Mouse (Mus musculus): ENCODE measurements around the gene Plxdc1. TPM values are rescaled to one million over a fixed set of nuclear protein-coding genes. Genes with fewer than 3 reads are reported as not detected.

The Plxdc1 gene
- polyA plus RNA-seq, 1 experiment from 2014 or later = 0.33 TPM

- 0 out of 2 replicates have a peak, but pooled peaks have one; percentile 4 for ATAC-seq
- peaks cover 54% of the 10 kb centered on the region for H3K27me3 ChIP-seq (replicated peaks)
- 3% methylated on average over 47 of the region's 52 CpGs for WGBS (ENCODE audit: insufficient replicate concordance)
- peak within 1 kb of the TSS; percentile 72 for H3K9ac ChIP-seq
- no peaks in the 10 kb centered on the region for H3K9me3 ChIP-seq (replicated peaks)
- peak within 1 kb of the TSS; percentile 55; the same call in 1 of the 2 replicates for H3K27ac ChIP-seq
- peak within 1 kb of the TSS; percentile 65 for H3K4me3 ChIP-seq
- H3K36me3 ChIP-seq = no peaks in the 10 kb centered on the region
- peak within 1 kb of the TSS; percentile 95 for H3K4me2 ChIP-seq
- peaks cover 48% of the 10 kb centered on the region for H3K4me1 ChIP-seq
Measured at GRCm38 (mm10) chr11:98022555-98023371, 36.5 kb upstream of the Plxdc1 start, which contains the start of gene Cacnb1. TSS of gene Cacnb1 (minus strand) at chr11:98023034.

- H3K9ac ChIP-seq = peak overlapping the region; percentile 72
- peak overlapping the region; percentile 95 for H3K4me2 ChIP-seq
- peaks cover 42% of the 10 kb centered on the region for H3K4me1 ChIP-seq
- ATAC-seq = peak; percentile 2; the same call in 1 of the 2 replicates
- peak overlapping the region; percentile 65 for H3K4me3 ChIP-seq
- WGBS (ENCODE audit: insufficient replicate concordance) = under 1% methylated on average over 15 of the region's 23 CpGs
- peaks cover 57% of the 10 kb centered on the region for H3K27me3 ChIP-seq (replicated peaks)
- peak overlapping the region; percentile 55; the same call in 1 of the 2 replicates for H3K27ac ChIP-seq
- H3K9me3 ChIP-seq (replicated peaks) = no peaks in the 10 kb centered on the region
- no peaks in the 10 kb centered on the region for H3K36me3 ChIP-seq
Measured at GRCm38 (mm10) chr11:98022253-98022554, 36.0 kb upstream of the Plxdc1 start.

- Histone ChIP-seq H3K4me1 (peaks cover 42% of the 10 kb centered on the region), H3K4me3 (peak overlapping the region; percentile 65), H3K27ac (no peak overlapping the region), H3K4me2 (peak overlapping the region; percentile 95), H3K9me3 (replicated peaks) (no peaks in the 10 kb centered on the region), H3K9ac (peak overlapping the region; percentile 72), H3K27me3 (replicated peaks) (peaks cover 59% of the 10 kb centered on the region), H3K36me3 (no peaks in the 10 kb centered on the region)
- ATAC-seq = no peak
- WGBS (ENCODE audit: insufficient replicate concordance) = 9% methylated on average over 34 of the region's 34 CpGs
Measured at GRCm38 (mm10) chr11:98021565-98022252, 35.5 kb upstream of the Plxdc1 start.

GRCm38 (mm10) chr11:98021118-98021517, 34.9 kb upstream of the Plxdc1 start:
- no peaks in the 10 kb centered on the region for H3K36me3 ChIP-seq
- H3K9me3 ChIP-seq (replicated peaks) = no peaks in the 10 kb centered on the region
- no peak overlapping the region for H3K27ac ChIP-seq
- peaks cover 40% of the 10 kb centered on the region for H3K4me1 ChIP-seq
- 0 out of 2 replicates have a peak overlapping the region, but pooled peaks have one; percentile 65 for H3K4me3 ChIP-seq
- H3K27me3 ChIP-seq (replicated peaks) = peaks cover 61% of the 10 kb centered on the region
- H3K4me2 ChIP-seq = peak overlapping the region; percentile 95
- H3K9ac ChIP-seq = no peak overlapping the region
- 42% methylated on average over 2 of the region's 2 CpGs for WGBS (ENCODE audit: insufficient replicate concordance)
- ATAC-seq = no peak

- H3K9ac ChIP-seq = no peak overlapping the region
- H3K4me3 ChIP-seq = no peak overlapping the region
- H3K36me3 ChIP-seq = no peaks in the 10 kb centered on the region
- peaks cover 36% of the 10 kb centered on the region for H3K4me1 ChIP-seq
- H3K27ac ChIP-seq = no peak overlapping the region
- H3K4me2 ChIP-seq = no peak overlapping the region
- 64% methylated on average over 1 of the region's 1 CpGs for WGBS (ENCODE audit: insufficient replicate concordance)
- no peak for ATAC-seq
- H3K27me3 ChIP-seq (replicated peaks) = peaks cover 61% of the 10 kb centered on the region
- no peaks in the 10 kb centered on the region for H3K9me3 ChIP-seq (replicated peaks)
Measured at GRCm38 (mm10) chr11:98020710-98021109, 34.5 kb upstream of the Plxdc1 start.

GRCm38 (mm10) chr11:98019883-98020610, 33.8 kb upstream of the Plxdc1 start:
- WGBS (ENCODE audit: insufficient replicate concordance) = 33% methylated on average over 8 of the region's 8 CpGs
- no peaks in the 10 kb centered on the region for H3K36me3 ChIP-seq
- no peak overlapping the region for H3K27ac ChIP-seq
- no peaks in the 10 kb centered on the region for H3K9me3 ChIP-seq (replicated peaks)
- H3K4me3 ChIP-seq = no peak overlapping the region
- no peak overlapping the region for H3K9ac ChIP-seq
- H3K4me2 ChIP-seq = no peak overlapping the region
- ATAC-seq = no peak
- H3K4me1 ChIP-seq = peaks cover 33% of the 10 kb centered on the region
- peaks cover 61% of the 10 kb centered on the region for H3K27me3 ChIP-seq (replicated peaks)

- no peak overlapping the region for H3K9ac ChIP-seq
- no peaks in the 10 kb centered on the region for H3K36me3 ChIP-seq
- H3K4me2 ChIP-seq = no peak overlapping the region
- 33% methylated on average over 10 of the region's 10 CpGs for WGBS (ENCODE audit: insufficient replicate concordance)
- no peak overlapping the region for H3K4me3 ChIP-seq
- H3K4me1 ChIP-seq = peaks cover 33% of the 10 kb centered on the region
- peaks cover 64% of the 10 kb centered on the region for H3K27me3 ChIP-seq (replicated peaks)
- H3K9me3 ChIP-seq (replicated peaks) = no peaks in the 10 kb centered on the region
- H3K27ac ChIP-seq = no peak overlapping the region
- no peak for ATAC-seq
Measured at GRCm38 (mm10) chr11:98018858-98019641, 32.8 kb upstream of the Plxdc1 start.

- Histone ChIP-seq H3K27ac (no peak overlapping the region), H3K9me3 (replicated peaks) (no peaks in the 10 kb centered on the region), H3K4me3 (no peak overlapping the region), H3K27me3 (replicated peaks) (peaks cover 71% of the 10 kb centered on the region), H3K4me1 (peaks cover 32% of the 10 kb centered on the region), H3K9ac (no peak overlapping the region), H3K4me2 (no peak overlapping the region), H3K36me3 (no peaks in the 10 kb centered on the region)
- WGBS (ENCODE audit: insufficient replicate concordance) = 68% methylated on average over 6 of the region's 6 CpGs
- ATAC-seq = no peak
Measured at GRCm38 (mm10) chr11:98018222-98018621, 32.0 kb upstream of the Plxdc1 start.

- peaks cover 72% of the 10 kb centered on the region for H3K27me3 ChIP-seq (replicated peaks)
- WGBS (ENCODE audit: insufficient replicate concordance) = 60% methylated on average over 4 of the region's 4 CpGs
Measured at GRCm38 (mm10) chr11:98016824-98017223, 30.6 kb upstream of the Plxdc1 start.

GRCm38 (mm10) chr11:98016177-98016576, 29.9 kb upstream of the Plxdc1 start:
- Histone ChIP-seq H3K4me3 (no peak overlapping the region), H3K36me3 (no peaks in the 10 kb centered on the region), H3K27me3 (replicated peaks) (peaks cover 72% of the 10 kb centered on the region), H3K4me1 (peaks cover 11% of the 10 kb centered on the region; the same call in 1 of the 2 replicates), H3K4me2 (no peak overlapping the region), H3K9ac (no peak overlapping the region), H3K27ac (no peak overlapping the region), H3K9me3 (replicated peaks) (no peaks in the 10 kb centered on the region)
- 86% methylated on average over 5 of the region's 5 CpGs for WGBS (ENCODE audit: insufficient replicate concordance)
- ATAC-seq = no peak

More at GRCm38 (mm10) chr11:98016824-98017223, 30.6 kb upstream of the Plxdc1 start:
- H3K4me3 ChIP-seq = no peak overlapping the region
- no peak overlapping the region for H3K27ac ChIP-seq
- no peaks in the 10 kb centered on the region for H3K9me3 ChIP-seq (replicated peaks)
- no peak for ATAC-seq
- no peak overlapping the region for H3K9ac ChIP-seq
- H3K4me2 ChIP-seq = no peak overlapping the region
- no peaks in the 10 kb centered on the region for H3K36me3 ChIP-seq
- peaks cover 18% of the 10 kb centered on the region for H3K4me1 ChIP-seq

- Histone ChIP-seq H3K4me3 (no peak overlapping the region), H3K4me2 (no peak overlapping the region), H3K27ac (no peak overlapping the region), H3K27me3 (replicated peaks) (peaks cover 51% of the 10 kb centered on the region), H3K36me3 (no peaks in the 10 kb centered on the region), H3K4me1 (no peaks in the 10 kb centered on the region), H3K9ac (no peak overlapping the region), H3K9me3 (replicated peaks) (no peaks in the 10 kb centered on the region)
- no peak for ATAC-seq
- 63% methylated on average over 10 of the region's 10 CpGs for WGBS (ENCODE audit: insufficient replicate concordance)
Measured at GRCm38 (mm10) chr11:98012831-98013230, 26.6 kb upstream of the Plxdc1 start.
